Mouse (Mus musculus) cerebellum, adult 18-20 months (tissue): ENCODE data around the gene Emg1.
"Not testable (repeated sequence)": the region's sequence is repeated elsewhere in the genome, so short reads cannot be mapped to it uniquely, and the experiment has no call there.

ENCODE experiments used
- DNase-seq, 2 experiments: peaks; one replicate each; pipeline ENCODE4 v3.0.0; 2021

Gene Emg1

GRCm38 (mm10) chr6:124706061-124706627 is 5.8 kb downstream of the Emg1 start:
- DNase-seq = no peak

GRCm38 (mm10) chr6:124704417-124704816 is 7.6 kb downstream of the Emg1 start:
- DNase-seq = no peak

GRCm38 (mm10) chr6:124703789-124704188 is 8.2 kb downstream of the Emg1 start:
- DNase-seq = no peak

- peak; percentile 70 to 74 for DNase-seq
Measured at GRCm38 (mm10) chr6:124702784-124703103, 9.2 kb downstream of the Emg1 start.

- DNase-seq = no peak
Measured at GRCm38 (mm10) chr6:124702102-124702783, 9.7 kb downstream of the Emg1 start.

GRCm38 (mm10) chr6:124701338-124701737 is 10.6 kb downstream of the Emg1 start:
- DNase-seq = no peak

- DNase-seq = peak; percentile 44 to 50
Measured at GRCm38 (mm10) chr6:124699962-124700610, 11.9 kb downstream of the Emg1 start.

- DNase-seq = peak in 1 of 2 experiments; percentile 41
Measured at GRCm38 (mm10) chr6:124699366-124699765, 12.6 kb downstream of the Emg1 start.

GRCm38 (mm10) chr6:124698751-124699150 is 13.2 kb downstream of the Emg1 start:
- DNase-seq = no peak

GRCm38 (mm10) chr6:124696441-124697150 is 15.4 kb downstream of the Emg1 start:
- no peak for DNase-seq

- DNase-seq = peak; percentile 68 to 72
Measured at GRCm38 (mm10) chr6:124694166-124694955, 17.6 kb downstream of the Emg1 start.

- no peak for DNase-seq
Measured at GRCm38 (mm10) chr6:124693243-124693981, 18.6 kb downstream of the Emg1 start.

- DNase-seq = no peak
Measured at GRCm38 (mm10) chr6:124690517-124690916, 21.5 kb downstream of the Emg1 start.

GRCm38 (mm10) chr6:124689011-124689410 is 23.0 kb downstream of the Emg1 start:
- DNase-seq = no peak

GRCm38 (mm10) chr6:124688151-124688758 is 23.7 kb downstream of the Emg1 start:
- no peak for DNase-seq

GRCm38 (mm10) chr6:124686644-124687043 is 25.3 kb downstream of the Emg1 start:
- DNase-seq = not testable (repeated sequence)

- no peak for DNase-seq
Measured at GRCm38 (mm10) chr6:124685606-124686386, 26.2 kb downstream of the Emg1 start.

GRCm38 (mm10) chr6:124683591-124684417 is 28.2 kb downstream of the Emg1 start:
- DNase-seq = peak; percentile 42 to 53

GRCm38 (mm10) chr6:124682291-124682690 is 29.7 kb downstream of the Emg1 start:
- DNase-seq = not testable (repeated sequence)

GRCm38 (mm10) chr6:124679486-124679885 is 32.5 kb downstream of the Emg1 start:
- DNase-seq = no peak
